Mouse (Mus musculus) lung, embryonic 14.5 days (tissue): ENCODE measurements around the gene Sacs. TPM values are rescaled to one million over a fixed set of nuclear protein-coding genes. Genes with fewer than 3 reads are reported as not detected.
"Not testable (repeated sequence)": the region's sequence is repeated elsewhere in the genome, so short reads cannot be mapped to it uniquely, and the experiment has no call there.

Experiments used
- ATAC-seq: fragments of 200-750 bp; cut with Nextera tagmentation; 2 replicates; pipeline ENCODE4 v1.8.0; 2017; ENCODE audit warnings: mild to moderate bottlenecking, moderate TSS enrichment, moderate library complexity; ENCODE audit not compliant: insufficient read depth
- DNase-seq: peaks from one replicate; pipeline ENCODE4 v3.0.0-alpha.2; 2015
- H3K27ac ChIP-seq: fragments of 300-500 bp; sonication (generic); 2 replicates; pipeline ENCODE4 v1.5.1; 2014; ENCODE audit warnings: low read depth, mild to moderate bottlenecking, moderate library complexity
- H3K27me3 ChIP-seq: fragments of 300-500 bp; sonication (generic); 2 replicates; pipeline ENCODE4 v1.6.1; 2014; ENCODE audit warnings: low read length, control low read depth; ENCODE audit not compliant: insufficient read depth
- H3K36me3 ChIP-seq: fragments of 300-500 bp; sonication (generic); 2 replicates; pipeline ENCODE4 v1.6.1; 2014; ENCODE audit warnings: control low read depth; ENCODE audit not compliant: insufficient read depth
- H3K4me1 ChIP-seq: fragments of 300-500 bp; sonication (generic); 2 replicates; pipeline ENCODE4 v1.6.1; 2014; ENCODE audit warnings: antibody characterized with exemption, control low read depth; ENCODE audit not compliant: insufficient read depth
- H3K4me2 ChIP-seq: fragments of 300-500 bp; sonication (generic); 2 replicates; pipeline ENCODE4 v1.6.1; 2014; ENCODE audit warnings: mild to moderate bottlenecking
- H3K4me3 ChIP-seq: fragments of 300-500 bp; sonication (generic); 2 replicates; pipeline ENCODE4 v1.5.1; 2014; ENCODE audit warnings: low read depth, low read length
- H3K9ac ChIP-seq: fragments of 300-500 bp; sonication (generic); 2 replicates; pipeline ENCODE4 v1.6.1; 2014
- H3K9me3 ChIP-seq: fragments of 300-500 bp; sonication (generic); 2 replicates; pipeline ENCODE4 v1.6.1; 2016; ENCODE audit warnings: low read depth, low read length, control low read depth
- CTCF ChIP-seq: IDR thresholded peaks from 2 replicates; pipeline ENCODE4 v1.5.1; 2016; ENCODE audit warnings: antibody characterized with exemption, low read depth
- WGBS: fragments of 180-500 bp; shearing (Covaris S2); extraction: QIAGEN DNeasy Blood & Tissue Kit; methylation state at CpG from one replicate; pipeline ENCODE4 v1.1.7; 2014; 5-methylcytosine and 5-hydroxymethylcytosine counted together
- polyA plus RNA-seq: library from polyadenylated mRNA; unstranded; fragments of >200 nt; fragmentation: Nextera tagmentation; extraction: Ambion mirVana; gene quantifications from 2 replicates; pipeline ENCODE4 v1.2.1, GENCODE M21; 2014

Gene Sacs
- polyA plus RNA-seq, 1 experiment from 2014 or later: 3.6 TPM

GRCm38 (mm10) chr14:61112404-61112803, 25.9 kb upstream of the Sacs start:
- 3% methylated on average over 11 of the region's 11 CpGs for WGBS
- Histone ChIP-seq H3K27me3 (no peaks in the 10 kb centered on the region), H3K9ac (no peak overlapping the region), H3K36me3 (no peaks in the 10 kb centered on the region), H3K9me3 (no peaks in the 10 kb centered on the region), H3K4me2 (no peak overlapping the region), H3K4me3 (no peak overlapping the region), H3K4me1 (peaks cover 5% of the 10 kb centered on the region; the same call in 1 of the 2 replicates), H3K27ac (no peak overlapping the region)
- TF ChIP-seq CTCF: peak; percentile 94
- ATAC-seq (peak; percentile 75), DNase-seq (peak; percentile 95)

GRCm38 (mm10) chr14:61124755-61125154, 13.5 kb upstream of the Sacs start:
- Histone ChIP-seq H3K9ac (no peak overlapping the region), H3K36me3 (no peaks in the 10 kb centered on the region), H3K9me3 (no peaks in the 10 kb centered on the region), H3K4me1 (no peaks in the 10 kb centered on the region), H3K4me2 (no peak overlapping the region), H3K27me3 (no peaks in the 10 kb centered on the region), H3K4me3 (no peak overlapping the region), H3K27ac (no peak overlapping the region)
- WGBS: 70% methylated on average over 5 of the region's 5 CpGs
- no peak for TF ChIP-seq CTCF
- no peak for DNase-seq
- ATAC-seq: no peak

GRCm38 (mm10) chr14:61125201-61125600, 13.1 kb upstream of the Sacs start:
- H3K4me1 ChIP-seq: no peaks in the 10 kb centered on the region
- H3K4me2 ChIP-seq: no peak overlapping the region
- H3K36me3 ChIP-seq: no peaks in the 10 kb centered on the region
- DNase-seq (no peak), ATAC-seq (no peak)
- no peaks in the 10 kb centered on the region for H3K27me3 ChIP-seq
- no peak overlapping the region for H3K9ac ChIP-seq
- H3K27ac ChIP-seq: no peak overlapping the region
- 83% methylated on average over 6 of the region's 6 CpGs for WGBS
- no peak overlapping the region for H3K4me3 ChIP-seq
- TF ChIP-seq CTCF: no peak
- H3K9me3 ChIP-seq: no peaks in the 10 kb centered on the region

- ATAC-seq, H3K4me1 ChIP-seq, H3K27me3 ChIP-seq, H3K9me3 ChIP-seq, H3K9ac ChIP-seq, H3K4me2 ChIP-seq, H3K4me3 ChIP-seq, DNase-seq, H3K27ac ChIP-seq, H3K36me3 ChIP-seq: not testable (repeated sequence)
- WGBS: 80% methylated on average over 6 of the region's 6 CpGs
Measured at GRCm38 (mm10) chr14:61127365-61127764, 10.9 kb upstream of the Sacs start.

DNA sequence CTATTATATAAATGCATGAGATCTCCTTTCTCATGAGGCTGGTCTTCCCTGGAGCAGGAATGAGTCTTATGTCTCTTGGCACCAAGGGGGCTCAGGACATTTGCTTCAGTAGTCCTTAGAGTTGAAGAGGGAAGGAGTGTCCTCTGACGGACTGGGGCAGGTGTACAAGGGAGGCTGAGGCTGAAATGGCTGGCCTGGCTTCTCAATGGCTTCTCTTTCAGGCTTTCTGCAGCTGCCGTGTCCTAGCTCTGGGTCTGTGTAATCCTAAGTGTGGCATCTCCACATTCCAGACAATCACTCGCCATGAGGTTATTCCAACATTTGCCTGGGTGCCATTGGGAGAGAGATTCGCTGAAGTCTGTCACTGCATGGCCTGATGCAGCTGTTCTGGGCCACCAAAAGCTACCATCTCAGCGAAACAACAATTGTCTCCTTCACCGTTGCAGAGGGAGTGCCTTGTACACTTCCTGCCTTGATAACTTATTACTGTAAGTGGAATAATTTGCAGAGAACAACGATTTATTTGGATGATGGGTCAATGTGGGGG, 9.2 kb upstream of the Sacs start:
- Histone ChIP-seq H3K9ac (no peak overlapping the region), H3K36me3 (no peaks in the 10 kb centered on the region), H3K27me3 (no peaks in the 10 kb centered on the region), H3K4me2 (no peak overlapping the region), H3K4me3 (no peak overlapping the region), H3K4me1 (no peaks in the 10 kb centered on the region), H3K27ac (no peak overlapping the region), H3K9me3 (no peaks in the 10 kb centered on the region)
- no peak for ATAC-seq
- TF ChIP-seq CTCF: no peak
- no peak for DNase-seq
- 62% methylated on average over 7 of the region's 7 CpGs for WGBS

DNA sequence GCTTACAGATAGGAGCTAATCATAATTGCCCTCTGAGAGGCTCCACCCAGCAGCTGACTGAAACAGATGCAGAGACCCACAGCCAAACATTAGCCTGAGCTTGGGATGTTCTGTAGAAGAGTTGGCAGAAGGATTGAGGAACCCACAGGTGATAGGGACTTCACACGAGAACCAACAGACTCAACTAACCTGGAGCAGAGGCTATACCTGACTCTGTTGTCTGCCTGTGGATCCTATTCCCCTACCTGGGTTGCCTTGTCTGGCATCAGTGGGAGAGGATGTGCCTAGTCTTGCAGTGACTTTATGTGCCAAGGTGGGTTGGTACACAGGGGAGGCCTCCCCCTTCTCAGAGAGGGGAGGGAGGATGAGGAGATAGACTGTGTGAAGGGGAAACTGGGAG, 5.7 kb upstream of the Sacs start:
- no peak for DNase-seq
- TF ChIP-seq CTCF: no peak
- H3K4me1 ChIP-seq: no peaks in the 10 kb centered on the region
- ATAC-seq: no peak
- no peak overlapping the region for H3K9ac ChIP-seq
- no peak overlapping the region for H3K4me3 ChIP-seq
- H3K27ac ChIP-seq: no peak overlapping the region
- H3K36me3 ChIP-seq: no peaks in the 10 kb centered on the region
- no peak overlapping the region for H3K4me2 ChIP-seq
- H3K9me3 ChIP-seq: no peaks in the 10 kb centered on the region
- no peaks in the 10 kb centered on the region for H3K27me3 ChIP-seq
- WGBS: 84% methylated on average over 1 of the region's 1 CpGs

GRCm38 (mm10) chr14:61134381-61135030, 3.8 kb upstream of the Sacs start:
- WGBS: 48% methylated on average over 5 of the region's 5 CpGs
- Histone ChIP-seq H3K27me3 (peaks cover 2% of the 10 kb centered on the region; the same call in 1 of the 2 replicates), H3K9ac (no peak overlapping the region), H3K9me3 (no peaks in the 10 kb centered on the region), H3K27ac (no peak overlapping the region), H3K4me1 (0 out of 2 replicates have a peak, but pooled peaks cover 4% of the 10 kb centered on the region), H3K4me3 (no peak overlapping the region), H3K36me3 (no peaks in the 10 kb centered on the region), H3K4me2 (no peak overlapping the region)
- no peak for TF ChIP-seq CTCF
- DNase-seq: no peak
- no peak for ATAC-seq
